Mouse (Mus musculus) midbrain, embryonic 16.5 days (tissue): ENCODE measurements at regions not wholly inside any gene's neighbourhood (a gene's known extent, or its start where the extent isn't known, plus 50 kb on each side); places are given as distances from the start of the nearest gene placed in this dataset.

Experiments used
- ATAC-seq: fragments of 200-750 bp; cut with Nextera tagmentation; 2 replicates; pipeline ENCODE4 v1.8.0; 2017; ENCODE audit warnings: moderate TSS enrichment
- H3K27ac ChIP-seq: fragments of 300-500 bp; sonication (generic); 2 replicates; pipeline ENCODE4 v1.5.1; 2014; ENCODE audit warnings: mild to moderate bottlenecking, low read length, mixed read lengths
- H3K27me3 ChIP-seq: fragments of 300-500 bp; sonication (generic); 2 replicates; pipeline ENCODE4 v1.6.1; 2014; ENCODE audit warnings: low read depth, low read length, mixed read lengths; ENCODE audit not compliant: control insufficient read depth, insufficient read depth
- H3K36me3 ChIP-seq: fragments of 300-500 bp; sonication (generic); 2 replicates; pipeline ENCODE4 v1.6.1; 2014; ENCODE audit warnings: mild to moderate bottlenecking, low read length, moderate library complexity, mixed read lengths; ENCODE audit not compliant: control insufficient read depth, insufficient read depth
- H3K4me1 ChIP-seq: fragments of 300-500 bp; sonication (generic); 2 replicates; pipeline ENCODE4 v1.6.1; 2014; ENCODE audit warnings: mild to moderate bottlenecking, low read length, mixed read lengths; ENCODE audit not compliant: control insufficient read depth, insufficient read depth
- H3K4me2 ChIP-seq: fragments of 300-500 bp; sonication (generic); 2 replicates; pipeline ENCODE4 v1.6.1; 2014; ENCODE audit warnings: mild to moderate bottlenecking, low read length, mixed read lengths
- H3K4me3 ChIP-seq: fragments of 300-500 bp; sonication (generic); 2 replicates; pipeline ENCODE4 v1.5.1; 2014; ENCODE audit warnings: low read depth, mild to moderate bottlenecking, low read length, moderate library complexity, mixed read lengths
- H3K9ac ChIP-seq: fragments of 300-500 bp; sonication (generic); 2 replicates; pipeline ENCODE4 v1.6.1; 2014; ENCODE audit warnings: low read depth, low read length, mixed read lengths
- H3K9me3 ChIP-seq: fragments of 300-500 bp; sonication (generic); replicated peaks from 2 replicates; pipeline ENCODE4 v1.6.1; 2014; ENCODE audit warnings: mild to moderate bottlenecking, low read length, mixed read lengths; ENCODE audit not compliant: control insufficient read depth, poor library complexity, severe bottlenecking
- WGBS: fragments of 180-500 bp; shearing (Covaris S2); extraction: QIAGEN DNeasy Blood & Tissue Kit; methylation state at CpG from one replicate; pipeline ENCODE4 v1.1.7; 2014; 5-methylcytosine and 5-hydroxymethylcytosine counted together

- H3K4me2 ChIP-seq: peak overlapping the region; percentile 20
- no peaks in the 10 kb centered on the region for H3K36me3 ChIP-seq
- WGBS: 45% methylated on average over 18 of the region's 18 CpGs
- H3K27me3 ChIP-seq: no peaks in the 10 kb centered on the region
- no peaks in the 10 kb centered on the region for H3K9me3 ChIP-seq
- H3K27ac ChIP-seq: no peak overlapping the region
- 0 out of 2 replicates have a peak, but pooled peaks cover 2% of the 10 kb centered on the region for H3K4me1 ChIP-seq
- no peak overlapping the region for H3K9ac ChIP-seq
- no peak overlapping the region for H3K4me3 ChIP-seq
- no peak for ATAC-seq
Measured at GRCm38 (mm10) chr10:123800067-123800691, 536.4 kb downstream of the Fam19a2 start.

DNA sequence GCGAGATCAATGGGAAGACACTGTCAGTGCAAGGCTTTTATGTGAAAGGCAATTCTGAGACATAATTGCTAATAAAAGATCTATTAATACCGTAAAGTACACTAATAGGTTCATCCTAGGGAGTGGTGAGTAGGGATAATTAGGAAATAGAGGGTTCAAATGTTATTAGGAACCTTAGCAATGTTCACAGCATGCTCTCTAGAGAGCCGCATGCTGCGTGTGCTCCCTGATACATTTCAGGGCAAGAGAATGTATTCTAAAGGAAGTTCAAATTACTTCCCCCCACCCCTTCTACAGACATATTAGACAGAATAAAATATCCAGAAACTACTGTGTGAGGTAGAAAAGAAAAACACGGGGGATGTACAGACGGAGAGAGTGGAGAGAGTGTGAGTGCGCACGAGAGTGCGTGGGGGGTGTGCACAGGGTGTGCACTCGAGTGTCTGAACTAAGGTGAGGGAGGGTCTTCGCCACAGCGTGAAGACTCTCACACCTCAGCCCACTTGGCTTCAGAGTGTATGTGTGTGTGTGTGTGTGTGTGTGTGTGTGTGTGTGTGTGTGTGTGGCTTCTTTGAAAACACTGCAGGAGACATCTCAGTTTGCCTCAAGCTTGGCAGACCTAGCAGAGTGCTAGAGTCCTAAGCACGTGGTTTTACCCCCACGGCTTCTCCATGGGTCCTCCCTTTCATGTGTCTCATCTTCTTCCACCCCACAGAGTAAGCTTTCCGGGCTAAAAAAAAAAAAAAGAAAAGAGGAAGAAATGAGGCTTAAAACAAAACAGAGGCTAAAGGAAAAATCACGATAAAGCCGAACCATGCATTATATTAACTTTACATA lies 537.1 kb downstream of the Fam19a2 start:
- 67% methylated on average over 17 of the region's 17 CpGs for WGBS
- Histone ChIP-seq H3K36me3 (no peaks in the 10 kb centered on the region), H3K27ac (no peak overlapping the region), H3K9me3 (no peaks in the 10 kb centered on the region), H3K27me3 (no peaks in the 10 kb centered on the region), H3K4me1 (0 out of 2 replicates have a peak, but pooled peaks cover 2% of the 10 kb centered on the region), H3K4me3 (no peak overlapping the region), H3K9ac (no peak overlapping the region), H3K4me2 (peak overlapping the region; percentile 20)
- no peak for ATAC-seq

- no peaks in the 10 kb centered on the region for H3K36me3 ChIP-seq
- H3K27ac ChIP-seq: no peak overlapping the region
- no peak overlapping the region for H3K4me2 ChIP-seq
- no peak for ATAC-seq
- H3K4me3 ChIP-seq: no peak overlapping the region
- H3K9me3 ChIP-seq: peaks cover 3% of the 10 kb centered on the region; the same call in 1 of the 2 replicates
- 89% methylated on average over 9 of the region's 9 CpGs for WGBS
- H3K27me3 ChIP-seq: no peaks in the 10 kb centered on the region
- H3K4me1 ChIP-seq: no peaks in the 10 kb centered on the region
- H3K9ac ChIP-seq: no peak overlapping the region
Measured at GRCm38 (mm10) chr10:123810882-123811281, 547.1 kb downstream of the Fam19a2 start.

GRCm38 (mm10) chr10:123813142-123813541 lies 549.3 kb downstream of the Fam19a2 start:
- Histone ChIP-seq H3K4me3 (no peak overlapping the region), H3K4me2 (no peak overlapping the region), H3K9ac (no peak overlapping the region), H3K27me3 (no peaks in the 10 kb centered on the region), H3K4me1 (no peaks in the 10 kb centered on the region), H3K27ac (no peak overlapping the region), H3K36me3 (no peaks in the 10 kb centered on the region), H3K9me3 (peaks cover 3% of the 10 kb centered on the region; the same call in 1 of the 2 replicates)
- WGBS: 55% methylated on average over 2 of the region's 2 CpGs
- no peak for ATAC-seq

DNA sequence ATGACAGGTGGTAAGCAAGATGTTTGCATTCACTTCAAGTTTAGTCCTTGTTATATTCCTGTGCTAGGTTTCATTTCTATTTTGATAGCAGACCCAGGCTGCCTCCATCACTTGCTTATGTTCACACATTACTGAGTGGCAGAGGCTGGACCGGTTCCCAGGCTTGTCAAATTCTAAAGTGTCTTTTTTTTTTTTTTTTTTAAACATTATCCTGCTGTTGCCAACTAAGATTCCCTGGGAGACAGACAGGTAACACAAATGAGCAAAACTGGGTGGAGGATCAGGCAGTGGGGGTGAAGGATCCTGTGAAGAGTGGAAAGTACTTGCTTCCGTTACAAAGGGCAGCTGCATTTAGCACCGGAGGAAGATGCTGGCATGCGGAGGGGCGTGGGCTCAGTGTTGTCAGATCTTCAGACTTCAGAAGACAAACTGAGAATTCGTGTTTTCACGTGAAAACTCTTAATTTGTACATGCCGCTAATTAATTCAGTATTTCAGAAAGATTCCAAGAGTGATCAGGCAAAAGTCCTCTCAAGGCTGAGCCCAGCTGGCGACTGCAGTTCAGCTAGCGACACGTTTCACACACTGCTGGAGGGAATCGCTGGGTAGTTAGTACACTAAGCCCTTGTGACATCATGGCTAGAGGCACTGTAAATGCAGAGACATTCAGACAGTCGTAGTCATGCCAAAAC lies 576.4 kb downstream of the Fam19a2 start:
- Histone ChIP-seq H3K9me3 (no peaks in the 10 kb centered on the region; the same call in 1 of the 2 replicates), H3K27ac (no peak overlapping the region), H3K4me3 (no peak overlapping the region), H3K4me2 (peak overlapping the region; percentile 24; the same call in 1 of the 2 replicates), H3K36me3 (no peaks in the 10 kb centered on the region), H3K4me1 (no peaks in the 10 kb centered on the region), H3K27me3 (no peaks in the 10 kb centered on the region), H3K9ac (no peak overlapping the region; the same call in 1 of the 2 replicates)
- WGBS: 28% methylated on average over 13 of the region's 13 CpGs
- no peak for ATAC-seq

DNA sequence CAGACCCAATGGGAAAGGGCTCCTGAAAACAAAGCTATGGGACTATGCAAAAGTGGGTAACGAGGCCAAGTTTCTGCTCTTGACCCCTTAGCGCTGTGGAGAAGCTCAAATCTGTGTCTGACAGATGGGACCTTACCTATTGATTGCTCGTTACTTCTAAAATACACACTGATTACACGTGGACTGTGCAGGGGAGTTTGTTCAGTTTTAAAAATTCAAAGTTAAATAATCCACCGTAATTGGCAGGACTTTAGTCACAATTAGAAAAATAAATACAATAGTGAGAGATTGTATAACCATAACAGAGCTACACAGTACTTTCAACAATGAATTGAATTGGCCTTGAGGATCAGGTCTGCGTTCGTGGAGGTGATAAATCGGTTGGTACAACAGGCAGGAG lies 578.3 kb downstream of the Fam19a2 start:
- 84% methylated on average over 8 of the region's 8 CpGs for WGBS
- ATAC-seq: no peak

DNA sequence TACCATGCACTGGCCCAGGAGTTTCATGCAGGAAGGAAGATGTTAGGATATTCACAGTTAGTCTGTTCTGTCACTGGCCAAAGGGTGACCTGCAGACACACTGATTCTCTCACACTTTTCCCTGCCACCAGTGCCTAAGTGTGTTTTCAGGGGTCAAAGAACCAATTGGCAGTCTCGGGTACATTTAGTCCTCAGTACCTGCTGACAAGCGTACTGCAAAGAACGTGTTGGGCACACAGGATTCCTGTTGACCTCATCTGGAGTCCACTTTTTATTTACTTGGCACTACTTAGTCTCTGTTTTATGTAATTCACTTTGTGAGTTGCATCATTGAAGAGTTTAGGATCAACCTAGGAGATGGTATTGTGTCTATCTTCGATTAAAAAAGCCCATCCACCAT lies 579.8 kb downstream of the Fam19a2 start:
- no peaks in the 10 kb centered on the region for H3K36me3 ChIP-seq
- H3K27ac ChIP-seq: no peak overlapping the region
- no peak overlapping the region for H3K4me3 ChIP-seq
- WGBS: 88% methylated on average over 4 of the region's 4 CpGs
- H3K9ac ChIP-seq: no peak overlapping the region
- H3K4me2 ChIP-seq: no peak overlapping the region
- H3K27me3 ChIP-seq: no peaks in the 10 kb centered on the region
- H3K4me1 ChIP-seq: no peaks in the 10 kb centered on the region
- no peak for ATAC-seq
- H3K9me3 ChIP-seq: no peaks in the 10 kb centered on the region

More for the DNA sequence above, 578.3 kb downstream of the Fam19a2 start:
- Histone ChIP-seq H3K4me3 (no peak overlapping the region), H3K9ac (no peak overlapping the region), H3K36me3 (no peaks in the 10 kb centered on the region), H3K9me3 (no peaks in the 10 kb centered on the region), H3K4me2 (no peak overlapping the region), H3K27ac (no peak overlapping the region), H3K27me3 (no peaks in the 10 kb centered on the region), H3K4me1 (no peaks in the 10 kb centered on the region)

GRCm38 (mm10) chr10:123846631-123847030 lies 582.8 kb downstream of the Fam19a2 start:
- no peak overlapping the region for H3K4me3 ChIP-seq
- WGBS: 91% methylated on average over 8 of the region's 8 CpGs
- ATAC-seq: no peak
- no peak overlapping the region for H3K27ac ChIP-seq
- H3K36me3 ChIP-seq: no peaks in the 10 kb centered on the region
- no peaks in the 10 kb centered on the region for H3K9me3 ChIP-seq
- H3K27me3 ChIP-seq: no peaks in the 10 kb centered on the region
- no peaks in the 10 kb centered on the region for H3K4me1 ChIP-seq
- no peak overlapping the region for H3K4me2 ChIP-seq
- no peak overlapping the region for H3K9ac ChIP-seq

- Histone ChIP-seq H3K27me3 (no peaks in the 10 kb centered on the region), H3K9ac (no peak overlapping the region), H3K36me3 (no peaks in the 10 kb centered on the region), H3K9me3 (no peaks in the 10 kb centered on the region), H3K4me3 (no peak overlapping the region), H3K4me1 (no peaks in the 10 kb centered on the region), H3K4me2 (no peak overlapping the region), H3K27ac (no peak overlapping the region)
- WGBS: 88% methylated on average over 1 of the region's 1 CpGs
- no peak for ATAC-seq
Measured at GRCm38 (mm10) chr10:123848564-123848963, 584.8 kb downstream of the Fam19a2 start.
